Mouse (Mus musculus) lung, postnatal 0 days (tissue): ENCODE results near the gene Fbxw11. TPM values are rescaled to one million over a fixed set of nuclear protein-coding genes. Genes with fewer than 3 reads are reported as not detected.

Experiments
- ATAC-seq: fragments of 200-750 bp; cut with Nextera tagmentation; 2 replicates; pipeline ENCODE4 v1.8.0; 2017; ENCODE audit warnings: moderate library complexity
- DNase-seq: peaks from one replicate; pipeline ENCODE4 v3.0.0-alpha.2; 2016; ENCODE audit warnings: low spot score
- H3K27ac ChIP-seq: fragments of 300-500 bp; sonication (generic); 2 replicates; pipeline ENCODE4 v1.5.1; 2014; ENCODE audit warnings: antibody characterized with exemption, mild to moderate bottlenecking, low read length, mixed read lengths
- H3K27me3 ChIP-seq: fragments of 300-500 bp; sonication (generic); replicated peaks from 2 replicates; pipeline ENCODE4 v1.6.1; 2014; ENCODE audit warnings: low read length, mixed read lengths; ENCODE audit not compliant: insufficient read depth
- H3K36me3 ChIP-seq: fragments of 300-500 bp; sonication (generic); 2 replicates; pipeline ENCODE4 v1.6.1; 2014; ENCODE audit warnings: low read length, mixed read lengths; ENCODE audit not compliant: insufficient read depth
- H3K4me1 ChIP-seq: fragments of 300-500 bp; sonication (generic); 2 replicates; pipeline ENCODE4 v1.6.1; 2014; ENCODE audit warnings: antibody characterized with exemption, low read depth, low read length, mixed read lengths; ENCODE audit not compliant: insufficient read depth
- H3K4me2 ChIP-seq: fragments of 300-500 bp; sonication (generic); replicated peaks from 2 replicates; pipeline ENCODE4 v1.6.1; 2014; ENCODE audit warnings: low read depth, mild to moderate bottlenecking, low read length, moderate library complexity, mixed read lengths
- H3K4me3 ChIP-seq: fragments of 300-500 bp; sonication (generic); 2 replicates; pipeline ENCODE4 v1.5.1; 2014; ENCODE audit warnings: low read depth, low read length
- H3K9ac ChIP-seq: fragments of 300-500 bp; sonication (generic); replicated peaks from 2 replicates; pipeline ENCODE4 v1.6.1; 2014; ENCODE audit warnings: low read depth, mild to moderate bottlenecking
- H3K9me3 ChIP-seq: fragments of 300-500 bp; sonication (generic); 2 replicates; pipeline ENCODE4 v1.6.1; 2016; ENCODE audit warnings: low read length, mixed read lengths
- CTCF ChIP-seq: IDR thresholded peaks from 2 replicates; pipeline ENCODE4 v1.5.1; 2016; ENCODE audit warnings: antibody characterized with exemption, mild to moderate bottlenecking
- EP300 ChIP-seq: IDR thresholded peaks from 2 replicates; pipeline ENCODE4 v1.6.1; 2016; ENCODE audit warnings: antibody characterized with exemption, mild to moderate bottlenecking, control low read depth
- WGBS: fragments of 180-500 bp; shearing (Covaris S2); extraction: QIAGEN DNeasy Blood & Tissue Kit; methylation state at CpG from one replicate; pipeline ENCODE4 v1.1.7; 2014; 5-methylcytosine and 5-hydroxymethylcytosine counted together
- polyA plus RNA-seq: library from polyadenylated mRNA; unstranded; fragments of >200 nt; fragmentation: Nextera tagmentation; extraction: Ambion mirVana; gene quantifications from 2 replicates; pipeline ENCODE4 v1.2.1, GENCODE M21; 2015

Fbxw11 gene
- polyA plus RNA-seq, 1 experiment from 2014 or later, result 46.6 TPM

DNA sequence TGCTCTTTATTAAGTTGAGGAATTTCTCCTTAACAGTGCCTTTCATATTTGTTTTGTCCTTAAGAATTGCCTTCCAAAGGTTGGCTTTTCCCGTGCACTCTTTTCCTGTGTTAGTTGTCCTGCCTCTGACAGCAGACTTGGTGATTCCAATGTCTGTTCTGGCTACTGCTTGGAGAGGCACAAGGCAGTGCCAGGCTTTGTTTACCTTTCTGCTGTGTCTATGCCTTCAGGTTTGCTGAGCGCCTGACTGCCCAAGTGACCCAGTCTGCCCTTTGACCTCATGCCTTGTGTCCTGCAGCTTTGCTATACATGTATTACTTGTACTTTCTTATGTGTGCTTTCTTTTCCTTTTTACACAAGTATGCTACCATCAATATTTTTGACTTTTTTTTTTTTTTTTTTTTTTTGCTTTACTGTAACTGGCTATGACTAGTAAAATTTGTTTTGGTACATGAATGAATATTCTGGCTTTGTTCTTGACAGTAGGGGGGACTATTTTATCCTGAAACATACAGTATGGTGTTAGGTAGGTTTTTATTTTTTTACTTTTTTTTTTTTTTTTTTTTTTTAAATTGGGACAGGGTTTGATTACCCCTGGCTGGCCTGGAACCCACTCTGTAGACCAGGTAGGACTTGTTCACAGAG, 54.0 kb downstream of the Fbxw11 start:
- Histone ChIP-seq H3K9me3 (no peaks in the 10 kb centered on the region), H3K4me2 (no peak overlapping the region), H3K4me1 (no peaks in the 10 kb centered on the region), H3K9ac (no peak overlapping the region), H3K27me3 (no peaks in the 10 kb centered on the region), H3K36me3 (no peaks in the 10 kb centered on the region), H3K4me3 (no peak overlapping the region), H3K27ac (no peak overlapping the region)
- no peak for TF ChIP-seq EP300
- TF ChIP-seq CTCF, result no peak
- 32% methylated on average over 2 of the region's 2 CpGs for WGBS
- no peak for DNase-seq
- no peak for ATAC-seq

GRCm38 (mm10) chr11:32697695-32698094, 55.2 kb downstream of the Fbxw11 start:
- DNase-seq, result no peak
- no peak overlapping the region for H3K27ac ChIP-seq
- WGBS, result 39% methylated on average over 3 of the region's 3 CpGs
- no peak overlapping the region for H3K4me3 ChIP-seq
- no peaks in the 10 kb centered on the region for H3K27me3 ChIP-seq
- ATAC-seq, result no peak
- no peaks in the 10 kb centered on the region for H3K9me3 ChIP-seq
- TF ChIP-seq CTCF (no peak), EP300 (no peak)
- H3K36me3 ChIP-seq, result no peaks in the 10 kb centered on the region
- H3K9ac ChIP-seq, result no peak overlapping the region
- H3K4me1 ChIP-seq, result no peaks in the 10 kb centered on the region
- no peak overlapping the region for H3K4me2 ChIP-seq

GRCm38 (mm10) chr11:32699913-32700493, 57.5 kb downstream of the Fbxw11 start:
- Histone ChIP-seq H3K4me3 (no peak overlapping the region), H3K36me3 (no peaks in the 10 kb centered on the region), H3K4me1 (peaks cover 5% of the 10 kb centered on the region; the same call in 1 of the 2 replicates), H3K4me2 (no peak overlapping the region), H3K27ac (no peak overlapping the region), H3K9me3 (no peaks in the 10 kb centered on the region), H3K9ac (no peak overlapping the region), H3K27me3 (no peaks in the 10 kb centered on the region)
- ATAC-seq, result no peak
- TF ChIP-seq CTCF (no peak), EP300 (no peak)
- no peak for DNase-seq
- WGBS, result 49% methylated on average over 3 of the region's 3 CpGs

DNA sequence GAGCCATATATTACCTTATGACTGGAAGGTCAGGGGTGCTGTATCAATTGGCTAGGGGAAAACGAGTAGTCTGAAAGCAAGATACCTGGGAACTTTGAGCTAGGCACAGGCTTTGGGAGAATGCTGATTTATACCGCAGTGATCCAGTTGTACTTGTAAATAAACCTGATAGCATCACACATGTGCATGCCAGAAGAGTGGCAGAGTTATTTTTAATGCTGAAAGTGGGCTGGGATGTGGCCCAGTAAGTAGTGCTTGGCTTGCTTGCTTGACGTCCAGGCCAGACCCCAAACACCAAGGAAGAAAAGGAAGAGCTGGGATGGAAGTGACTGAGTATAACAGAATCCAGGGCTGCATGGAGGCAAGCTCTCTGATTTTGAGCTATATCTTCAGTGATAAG, 59.0 kb downstream of the Fbxw11 start:
- WGBS, result 55% methylated on average over 3 of the region's 3 CpGs
- TF ChIP-seq EP300, result no peak
- no peak for TF ChIP-seq CTCF
- H3K4me3 ChIP-seq, result no peak overlapping the region

GRCm38 (mm10) chr11:32704241-32704890, 61.8 kb downstream of the Fbxw11 start:
- TF ChIP-seq EP300, result no peak
- TF ChIP-seq CTCF, result no peak
- Histone ChIP-seq H3K27ac (no peak overlapping the region), H3K36me3 (no peaks in the 10 kb centered on the region), H3K9me3 (no peaks in the 10 kb centered on the region), H3K4me2 (no peak overlapping the region), H3K4me1 (peaks cover 5% of the 10 kb centered on the region; the same call in 1 of the 2 replicates), H3K27me3 (no peaks in the 10 kb centered on the region), H3K9ac (no peak overlapping the region), H3K4me3 (no peak overlapping the region)
- ATAC-seq (no peak; the same call in 1 of the 2 replicates), DNase-seq (no peak)
- 80% methylated on average over 6 of the region's 6 CpGs for WGBS

More for the DNA sequence above, 59.0 kb downstream of the Fbxw11 start:
- H3K27me3 ChIP-seq, result no peaks in the 10 kb centered on the region
- no peak overlapping the region for H3K27ac ChIP-seq
- no peak overlapping the region for H3K9ac ChIP-seq
- H3K4me1 ChIP-seq, result peaks cover 5% of the 10 kb centered on the region; the same call in 1 of the 2 replicates
- no peak for ATAC-seq
- no peaks in the 10 kb centered on the region for H3K9me3 ChIP-seq
- H3K36me3 ChIP-seq, result no peaks in the 10 kb centered on the region
- no peak overlapping the region for H3K4me2 ChIP-seq
- DNase-seq, result no peak

DNA sequence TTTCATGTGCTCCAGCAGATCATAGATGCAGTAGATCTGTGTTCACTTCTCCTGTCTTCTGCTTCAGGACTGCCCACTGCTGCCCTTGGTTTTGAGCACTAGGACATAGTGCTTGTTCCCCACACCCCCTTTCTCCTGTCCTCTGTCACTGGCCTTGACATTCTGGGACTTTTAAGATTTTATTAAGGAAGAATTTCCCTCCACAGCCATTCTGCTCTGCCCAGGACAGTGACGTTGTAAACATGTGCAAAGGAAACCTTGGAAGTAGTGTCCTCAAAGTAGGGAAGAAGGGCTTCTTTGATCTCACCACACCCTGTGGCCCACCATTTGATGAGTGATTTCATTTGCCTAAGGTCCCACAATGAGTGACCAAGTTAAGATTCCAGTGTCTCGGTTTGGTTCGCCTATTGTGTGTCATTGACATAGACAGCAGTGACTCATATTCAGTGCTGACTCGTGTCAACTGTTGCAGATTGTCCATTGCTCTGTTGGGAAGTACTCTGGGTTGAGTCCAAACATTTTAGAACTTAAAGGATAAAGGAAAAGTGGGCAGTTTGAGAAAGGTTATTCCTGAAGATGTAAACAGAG, 64.0 kb downstream of the Fbxw11 start:
- no peak for TF ChIP-seq EP300
- no peak for TF ChIP-seq CTCF
- no peak for ATAC-seq

More for the DNA sequence above, 64.0 kb downstream of the Fbxw11 start:
- Histone ChIP-seq H3K4me2 (no peak overlapping the region), H3K36me3 (no peaks in the 10 kb centered on the region), H3K4me3 (no peak overlapping the region), H3K4me1 (peaks cover 5% of the 10 kb centered on the region; the same call in 1 of the 2 replicates), H3K9ac (no peak overlapping the region), H3K9me3 (no peaks in the 10 kb centered on the region), H3K27me3 (no peaks in the 10 kb centered on the region), H3K27ac (no peak overlapping the region)
- 56% methylated on average over 4 of the region's 4 CpGs for WGBS
- DNase-seq, result no peak
